Mouse (Mus musculus): ENCODE measurements at regions not wholly inside any gene's neighbourhood (a gene's known extent, or its start where the extent isn't known, plus 50 kb on each side); places are given as distances from the start of the nearest gene placed in this dataset.

GRCm38 (mm10) chr16:74597735-74598340 is 186.2 kb upstream of the Robo2 start:
- no peak for TF ChIP-seq CTCF (IDR thresholded peaks at IDR 0.05; ENCODE audit: low read depth)
- no peak for TF ChIP-seq EP300 (IDR thresholded peaks at IDR 0.05; ENCODE audit: low read depth)
